Comparison of ENCODE assay signal across 8 mouse cellular contexts in genomic region chr14:34208651-34209050, GRCm38 (mm10). TPM values are rescaled to one million over a fixed set of nuclear protein-coding genes. Genes with fewer than 3 reads are reported as not detected.
DNase-seq lines count a peak whose midpoint lies in the region; ATAC-seq and TF ChIP-seq lines count a peak whose summit lies in the region.
"Had no signal": no experiment of that assay in that cellular context is flagged by ENCODE, and none has a peak within 500 bp of the region (broad histone marks: within the 10 kb centered on the region; RNA-seq: fewer than 3 reads in every experiment).

No protein-coding gene starts in this region.

- no peaks in the 10 kb centered on the region for H3K27me3 ChIP-seq in intestine, postnatal 0 days (replicated peaks; ENCODE audit: control insufficient read depth, insufficient read depth, low read length)
- H3K27me3 ChIP-seq in intestine, embryonic 16.5 days (replicated peaks; ENCODE audit: control insufficient read depth, insufficient read depth, low read length) = no peaks in the 10 kb centered on the region
- H3K27me3 ChIP-seq in ES-Bruce4 (ENCODE audit: control insufficient read depth, insufficient read depth, low read length, poor library complexity, severe bottlenecking) = no peaks in the 10 kb centered on the region
- no peaks in the 10 kb centered on the region for H3K27me3 ChIP-seq in lung, embryonic 14.5 days (ENCODE audit: insufficient read depth, low read length)
- H3K27me3 ChIP-seq: neural tube, embryonic 13.5 days had no signal

- no peak overlapping the region for H3K4me2 ChIP-seq in intestine, postnatal 0 days (replicated peaks; ENCODE audit: low read depth)
- no peak overlapping the region for H3K4me2 ChIP-seq in intestine, embryonic 16.5 days (ENCODE audit: low read depth, low read length)
- H3K4me2 ChIP-seq in lung, embryonic 14.5 days = no peak overlapping the region
- H3K4me2 ChIP-seq: neural tube, embryonic 13.5 days had no signal

- H3K36me3 ChIP-seq in intestine, postnatal 0 days (ENCODE audit: control insufficient read depth, insufficient read depth) = no peaks in the 10 kb centered on the region
- H3K36me3 ChIP-seq in intestine, embryonic 16.5 days (ENCODE audit: control insufficient read depth, insufficient read depth, low read length) = no peaks in the 10 kb centered on the region
- H3K36me3 ChIP-seq in ES-Bruce4 (ENCODE audit: control insufficient read depth, insufficient read depth, low read length, poor library complexity, severe bottlenecking) = no peaks in the 10 kb centered on the region
- H3K36me3 ChIP-seq in lung, embryonic 14.5 days (ENCODE audit: insufficient read depth) = no peaks in the 10 kb centered on the region
- H3K36me3 ChIP-seq: neural tube, embryonic 13.5 days had no signal

- no peaks in the 10 kb centered on the region for H3K4me1 ChIP-seq in intestine, postnatal 0 days (replicated peaks; ENCODE audit: control insufficient read depth, insufficient read depth, low read length)
- H3K4me1 ChIP-seq in intestine, embryonic 16.5 days (ENCODE audit: control insufficient read depth, insufficient read depth, low read length) = no peaks in the 10 kb centered on the region
- H3K4me1 ChIP-seq in ES-Bruce4 (ENCODE audit: control insufficient read depth, insufficient read depth, low read length) = no peaks in the 10 kb centered on the region
- no peaks in the 10 kb centered on the region for H3K4me1 ChIP-seq in lung, embryonic 14.5 days (ENCODE audit: insufficient read depth)
- H3K4me1 ChIP-seq: neural tube, embryonic 13.5 days had no signal

- peak; percentile 67 for TF ChIP-seq CTCF in intestine, postnatal 0 days (IDR thresholded peaks at IDR 0.05; ENCODE audit: low read depth)
- peak; percentile 56 for TF ChIP-seq CTCF in ES-Bruce4 (IDR thresholded peaks at IDR 0.05; ENCODE audit: low read depth, low read length)
- peak; percentile 60 for TF ChIP-seq CTCF in lung, embryonic 14.5 days (IDR thresholded peaks at IDR 0.05; ENCODE audit: low read depth)

- no peak for ATAC-seq in intestine, postnatal 0 days
- ATAC-seq in intestine, embryonic 16.5 days = no peak
- ATAC-seq in common myeloid progenitor, adult 5-6 weeks (replicated peaks; ENCODE audit: low read depth, poor library complexity, severe bottlenecking) = peak; percentile 54; the same call in 1 of the 2 replicates
- ATAC-seq in lung, embryonic 14.5 days (ENCODE audit: insufficient read depth) = no peak
- no peak for ATAC-seq in activated CD4-positive, CD25-positive, alpha-beta regulatory T cell, adult 4 months

- H3K9ac ChIP-seq in intestine, postnatal 0 days (ENCODE audit: low read depth, low read length) = no peak overlapping the region
- no peak overlapping the region for H3K9ac ChIP-seq in intestine, embryonic 16.5 days (ENCODE audit: low read depth, low read length)
- H3K9ac ChIP-seq in ES-Bruce4 (ENCODE audit: low read depth, poor library complexity, severe bottlenecking) = no peak overlapping the region
- H3K9ac ChIP-seq in lung, embryonic 14.5 days = no peak overlapping the region
- H3K9ac ChIP-seq: neural tube, embryonic 13.5 days had no signal

- WGBS in intestine, postnatal 0 days = 44% methylated on average over 2 of the region's 2 CpGs
- 49% methylated on average over 2 of the region's 2 CpGs for WGBS in intestine, embryonic 16.5 days
- 47% methylated on average over 2 of the region's 2 CpGs for WGBS in lung, embryonic 14.5 days

- TF ChIP-seq EP300 in ES-Bruce4 (IDR thresholded peaks at IDR 0.05; ENCODE audit: insufficient read depth, low read depth, low read length) = no peak

- no peak for TF ChIP-seq POLR2A in ES-Bruce4 (IDR thresholded peaks at IDR 0.05; ENCODE audit: insufficient read depth, low read length)

- H3K4me3 ChIP-seq in intestine, postnatal 0 days (ENCODE audit: low read depth, low read length) = no peak overlapping the region
- no peak overlapping the region for H3K4me3 ChIP-seq in intestine, embryonic 16.5 days (ENCODE audit: low read length)
- no peak overlapping the region for H3K4me3 ChIP-seq in ES-Bruce4 (ENCODE audit: low read depth, low read length)
- H3K4me3 ChIP-seq in lung, embryonic 14.5 days (ENCODE audit: low read depth, low read length) = no peak overlapping the region
- H3K4me3 ChIP-seq: neural tube, embryonic 13.5 days had no signal

- no peaks in the 10 kb centered on the region for H3K9me3 ChIP-seq in intestine, postnatal 0 days (ENCODE audit: control insufficient read depth)
- H3K9me3 ChIP-seq in intestine, embryonic 16.5 days (ENCODE audit: control insufficient read depth, low read length) = no peaks in the 10 kb centered on the region
- H3K9me3 ChIP-seq in ES-Bruce4 (replicated peaks; ENCODE audit: control insufficient read depth, insufficient read depth, low read length, poor library complexity, severe bottlenecking) = no peaks in the 10 kb centered on the region
- no peaks in the 10 kb centered on the region for H3K9me3 ChIP-seq in lung, embryonic 14.5 days (ENCODE audit: low read depth, low read length)
- H3K9me3 ChIP-seq: neural tube, embryonic 13.5 days had no signal

- DNase-seq in 416B (ENCODE audit: low read depth) = peak; percentile 45
- DNase-seq in lung, embryonic 14.5 days = peak; percentile 77

- H3K27ac ChIP-seq in intestine, postnatal 0 days (ENCODE audit: low read depth, low read length) = no peak overlapping the region
- no peak overlapping the region for H3K27ac ChIP-seq in intestine, embryonic 16.5 days (ENCODE audit: low read length)
- no peak overlapping the region for H3K27ac ChIP-seq in ES-Bruce4 (ENCODE audit: insufficient read depth, low read length)
- H3K27ac ChIP-seq in lung, embryonic 14.5 days (ENCODE audit: low read depth) = no peak overlapping the region
- H3K27ac ChIP-seq: neural tube, embryonic 13.5 days had no signal

RNA-seq across cellular contexts. Expression of gene Gprin2, which starts 7.2 kb away (rescaled TPM):
- 0.13 and 0.17 TPM in 2 replicates for polyA plus RNA-seq in intestine, postnatal 0 days (2015; fragmentation: Nextera tagmentation; extraction: Ambion mirVana)
- 0.26 and 0.27 TPM in 2 replicates for polyA plus RNA-seq in intestine, embryonic 16.5 days (2015; fragmentation: Nextera tagmentation; extraction: Ambion mirVana)
- polyA plus RNA-seq in ES-Bruce4 (2011; ENCODE audit: insufficient read depth, insufficient read length, low read depth, missing spikeins) = 1.1 and 1.3 TPM in 2 replicates
- not detected in 2 replicates for total RNA-seq in common myeloid progenitor, adult 5-6 weeks (2017)
- polyA plus RNA-seq in lung, embryonic 14.5 days (2014; fragmentation: Nextera tagmentation; extraction: Ambion mirVana) = 0.18 and 0.19 TPM in 2 replicates
- not detected for polyA plus RNA-seq in activated CD4-positive, CD25-positive, alpha-beta regulatory T cell, adult 4 months (2017; shearing (Covaris generic))

RNA-seq across cellular contexts. Expression of gene Syt15, which starts 10.7 kb away (rescaled TPM):
- 1.0 and 1.2 TPM in 2 replicates for polyA plus RNA-seq in intestine, postnatal 0 days (2015; fragmentation: Nextera tagmentation; extraction: Ambion mirVana)
- 0.86 and 1.2 TPM in 2 replicates for polyA plus RNA-seq in intestine, embryonic 16.5 days (2015; fragmentation: Nextera tagmentation; extraction: Ambion mirVana)
- polyA plus RNA-seq in ES-Bruce4 (2011; ENCODE audit: insufficient read depth, insufficient read length, low read depth, missing spikeins) = 0.31 TPM in 1 of 2 replicates, not detected in the other
- total RNA-seq in common myeloid progenitor, adult 5-6 weeks (2017) = not detected in 2 replicates
- 0.42 TPM in 2 replicates for polyA plus RNA-seq in lung, embryonic 14.5 days (2014; fragmentation: Nextera tagmentation; extraction: Ambion mirVana)
- under 1 TPM in 1 of 2 experiments, not detected in 1; 0.19 TPM for polyA plus RNA-seq in activated CD4-positive, CD25-positive, alpha-beta regulatory T cell, adult 4 months (2017; shearing (Covaris generic))

RNA-seq across cellular contexts. Expression of gene Npy4r, which starts 56.4 kb away (rescaled TPM):
- polyA plus RNA-seq in intestine, postnatal 0 days (2015; fragmentation: Nextera tagmentation; extraction: Ambion mirVana) = 0.26 and 0.46 TPM in 2 replicates
- polyA plus RNA-seq in intestine, embryonic 16.5 days (2015; fragmentation: Nextera tagmentation; extraction: Ambion mirVana) = 0.42 and 0.48 TPM in 2 replicates
- not detected in 2 replicates for polyA plus RNA-seq in ES-Bruce4 (2011; ENCODE audit: insufficient read depth, insufficient read length, low read depth, missing spikeins)
- total RNA-seq in common myeloid progenitor, adult 5-6 weeks (2017) = not detected in 2 replicates
- 0.05 and 0.08 TPM in 2 replicates for polyA plus RNA-seq in lung, embryonic 14.5 days (2014; fragmentation: Nextera tagmentation; extraction: Ambion mirVana)
- not detected for polyA plus RNA-seq in activated CD4-positive, CD25-positive, alpha-beta regulatory T cell, adult 4 months (2017; shearing (Covaris generic))
- polyA plus RNA-seq: neural tube, embryonic 13.5 days had no signal
